In genomic region chr8:123808671-123809070, GRCm38 (mm10) we compare ENCODE assay signal across 23 mouse cellular contexts. TPM values are rescaled to one million over a fixed set of nuclear protein-coding genes. Genes with fewer than 3 reads are reported as not detected.
"Had no signal": no experiment of that assay in that cellular context is flagged by ENCODE, and none has a peak within 500 bp of the region (broad histone marks: within the 10 kb centered on the region; RNA-seq: fewer than 3 reads in every experiment).

No protein-coding gene starts in this region.

- H3K9ac ChIP-seq: intestine, embryonic 15.5 days; limb, embryonic 13.5 days; liver, embryonic 14.5 days; stomach, embryonic 15.5 days had no signal

- DNase-seq: kidney, adult 11 months; kidney, adult 9 months; kidney, postnatal 14 days; kidney, postnatal 4 days; lung, adult 2 months; lung, postnatal 14 days; lung, postnatal 4 days; retina, postnatal 1 day; right cerebral cortex, postnatal 25 days; spleen, adult 18-20 months; thymus, adult 18-20 months; thymus, postnatal 14 days; thymus, postnatal 4 days had no signal

- H3K9me3 ChIP-seq: intestine, embryonic 15.5 days; limb, embryonic 10.5 days; limb, embryonic 13.5 days; midbrain, embryonic 12.5 days; neural tube, embryonic 13.5 days; stomach, embryonic 15.5 days had no signal

- H3K27ac ChIP-seq: intestine, embryonic 15.5 days; limb, embryonic 10.5 days; limb, embryonic 13.5 days; liver, embryonic 14.5 days; midbrain, embryonic 12.5 days; neural tube, embryonic 13.5 days; stomach, embryonic 15.5 days had no signal

- H3K36me3 ChIP-seq: intestine, embryonic 15.5 days; limb, embryonic 13.5 days; neural tube, embryonic 13.5 days; stomach, embryonic 15.5 days had no signal

- H3K27me3 ChIP-seq: intestine, embryonic 15.5 days; limb, embryonic 13.5 days; neural tube, embryonic 13.5 days; stomach, embryonic 15.5 days had no signal

- H3K4me3 ChIP-seq: intestine, embryonic 15.5 days; limb, embryonic 10.5 days; limb, embryonic 13.5 days; midbrain, embryonic 12.5 days; myocyte; neural tube, embryonic 13.5 days; stomach, embryonic 15.5 days had no signal

- ATAC-seq: intestine, embryonic 15.5 days; midbrain, embryonic 16.5 days had no signal

- H3K4me2 ChIP-seq: limb, embryonic 13.5 days; stomach, embryonic 15.5 days had no signal

RNA-seq across cellular contexts. Expression of gene Rab4a, which starts 2.9 kb away (rescaled TPM):
- total RNA-seq: neutrophil, adult 5-6 weeks had no signal
